Mouse (Mus musculus) testis, adult 2 months (tissue): ENCODE measurements around the gene Nln.

ENCODE experiments used
- CTCF ChIP-seq: fragments of 200-500 bp; IDR thresholded peaks from 2 replicates; pipeline ENCODE4 v1.5.1; 2012; ENCODE audit warnings: low read depth, mild to moderate bottlenecking, inconsistent platforms, low read length, moderate library complexity; ENCODE audit not compliant: control insufficient read depth, insufficient read depth, insufficient replicate concordance
- POLR2A ChIP-seq: fragments of 200-500 bp; IDR thresholded peaks from 2 replicates; pipeline ENCODE4 v1.6.1; 2012; ENCODE audit warnings: low read depth, mild to moderate bottlenecking, inconsistent platforms, low read length, moderate library complexity; ENCODE audit not compliant: control insufficient read depth

GRCm38 (mm10) chr13:104035651-104036050 lies 73.8 kb downstream of the Nln start:
- TF ChIP-seq CTCF (no peak), POLR2A (no peak)
